Mouse (Mus musculus) liver, adult 2 months (tissue): ENCODE data around the gene Gm10354. TPM values are rescaled to one million over a fixed set of nuclear protein-coding genes. Genes with fewer than 3 reads are reported as not detected.
"Not testable (repeated sequence)": the region's sequence is repeated elsewhere in the genome, so short reads cannot be mapped to it uniquely, and the experiment has no call there.

Experiments used
- DNase-seq: peaks from one replicate; pipeline ENCODE4 v3.0.0-alpha.2; 2011; ENCODE audit warnings: low read depth, low spot score; ENCODE audit errors: extremely low read depth
- H3K27ac ChIP-seq: fragments of 200-500 bp; replicated peaks from 2 replicates; pipeline ENCODE4 v1.5.1; 2012; ENCODE audit warnings: low read depth, mild to moderate bottlenecking, control low read depth, inconsistent platforms, low read length; ENCODE audit not compliant: insufficient read depth
- H3K27me3 ChIP-seq: fragments of 200-500 bp; 2 replicates; pipeline ENCODE4 v1.6.1; 2012; ENCODE audit warnings: mild to moderate bottlenecking, moderate library complexity, low read length, inconsistent platforms; ENCODE audit not compliant: control insufficient read depth, insufficient read depth
- H3K36me3 ChIP-seq: fragments of 200-500 bp; 2 replicates; pipeline ENCODE4 v1.6.1; 2012; ENCODE audit warnings: low read length, inconsistent platforms; ENCODE audit not compliant: control insufficient read depth, insufficient read depth
- H3K4me1 ChIP-seq: fragments of 200-500 bp; 2 replicates; pipeline ENCODE4 v1.6.1; 2011; ENCODE audit warnings: low read length; ENCODE audit not compliant: control insufficient read depth, insufficient read depth
- H3K4me3 ChIP-seq: fragments of 200-500 bp; 2 replicates; pipeline ENCODE4 v1.5.1; 2011; ENCODE audit warnings: low read depth, mild to moderate bottlenecking, control low read depth, low read length, moderate library complexity; ENCODE audit not compliant: insufficient read depth
- H3K79me2 ChIP-seq: fragments of 200-500 bp; 2 replicates; pipeline ENCODE4 v1.6.1; 2012; ENCODE audit warnings: inconsistent platforms, mild to moderate bottlenecking, low read length, moderate library complexity; ENCODE audit not compliant: control insufficient read depth, insufficient read depth
- H3K9ac ChIP-seq: fragments of 200-500 bp; 2 replicates; pipeline ENCODE4 v1.6.1; 2012; ENCODE audit warnings: low read depth, mild to moderate bottlenecking, control low read depth, inconsistent platforms, low read length
- WGBS: fragments of 180-500 bp; shearing (Covaris S2); methylation state at CpG from one replicate; pipeline ENCODE4 v1.1.7; 2018; 5-methylcytosine and 5-hydroxymethylcytosine counted together
- polyA plus RNA-seq: library from polyadenylated mRNA; depleted of rRNA; stranded (reverse); fragments of >200 nt; gene quantifications from 2 replicates; pipeline ENCODE4 v1.2.3, GENCODE M21; 2012; rRNA removed
- total RNA-seq: library from RNA; depleted of rRNA; stranded (reverse); fragments of >200 nt; gene quantifications from 2 replicates; pipeline ENCODE4 v1.2.3, GENCODE M21; 2014; rRNA removed

The Gm10354 gene
- total RNA-seq: not detected in 2 replicates
- not detected in 2 replicates for polyA plus RNA-seq

GRCm38 (mm10) chr5:14978835-14979234 is at the start of gene Gm10354:
Gene Gm10354 (minus strand): TSS chr5:14978935.
- H3K9ac ChIP-seq, H3K4me3 ChIP-seq, H3K4me1 ChIP-seq, DNase-seq, H3K27ac ChIP-seq, H3K27me3 ChIP-seq, H3K36me3 ChIP-seq, H3K79me2 ChIP-seq: not testable (repeated sequence)
- 45% methylated on average over 1 of the region's 1 CpGs for WGBS

GRCm38 (mm10) chr5:15024316-15024715 is 45.6 kb upstream of the Gm10354 start:
- H3K4me1 ChIP-seq, H3K27me3 ChIP-seq, H3K9ac ChIP-seq, DNase-seq, H3K4me3 ChIP-seq, H3K36me3 ChIP-seq, H3K79me2 ChIP-seq, H3K27ac ChIP-seq: not testable (repeated sequence)
- 89% methylated on average over 1 of the region's 1 CpGs for WGBS

- H3K4me1 ChIP-seq, H3K79me2 ChIP-seq, H3K4me3 ChIP-seq, H3K27ac ChIP-seq, H3K27me3 ChIP-seq, H3K36me3 ChIP-seq, DNase-seq, H3K9ac ChIP-seq: not testable (repeated sequence)
- 67% methylated on average over 2 of the region's 2 CpGs for whole genome bisulfite sequencing
Observed at GRCm38 (mm10) chr5:15020067-15020466, 41.3 kb upstream of the Gm10354 start.

- H3K27ac ChIP-seq, H3K36me3 ChIP-seq, H3K79me2 ChIP-seq, H3K4me3 ChIP-seq, DNase-seq, H3K4me1 ChIP-seq, H3K9ac ChIP-seq, H3K27me3 ChIP-seq: not testable (repeated sequence)
- 84% methylated on average over 11 of the region's 11 CpGs for WGBS
Observed at GRCm38 (mm10) chr5:15010639-15011582, 32.2 kb upstream of the Gm10354 start.

GRCm38 (mm10) chr5:15006907-15007306 is 28.2 kb upstream of the Gm10354 start:
- not testable (repeated sequence) for H3K27ac ChIP-seq, H3K9ac ChIP-seq, H3K79me2 ChIP-seq, DNase-seq, H3K27me3 ChIP-seq, H3K36me3 ChIP-seq, H3K4me3 ChIP-seq, H3K4me1 ChIP-seq
- WGBS: 58% methylated on average over 3 of the region's 3 CpGs

GRCm38 (mm10) chr5:15006288-15006687 is 27.6 kb upstream of the Gm10354 start:
- not testable (repeated sequence) for H3K27ac ChIP-seq, H3K36me3 ChIP-seq, H3K27me3 ChIP-seq, H3K79me2 ChIP-seq, H3K4me1 ChIP-seq, DNase-seq, H3K9ac ChIP-seq, H3K4me3 ChIP-seq
- WGBS: 62% methylated on average over 3 of the region's 3 CpGs

GRCm38 (mm10) chr5:15005584-15005983 is 26.8 kb upstream of the Gm10354 start:
- not testable (repeated sequence) for H3K9ac ChIP-seq, H3K79me2 ChIP-seq, H3K4me3 ChIP-seq, DNase-seq, H3K4me1 ChIP-seq, H3K36me3 ChIP-seq, H3K27ac ChIP-seq, H3K27me3 ChIP-seq
- WGBS: 60% methylated on average over 3 of the region's 4 CpGs

GRCm38 (mm10) chr5:15004569-15005562 is 26.1 kb upstream of the Gm10354 start:
- not testable (repeated sequence) for DNase-seq, H3K9ac ChIP-seq, H3K4me3 ChIP-seq, H3K36me3 ChIP-seq, H3K79me2 ChIP-seq, H3K27me3 ChIP-seq, H3K27ac ChIP-seq, H3K4me1 ChIP-seq
- WGBS: 74% methylated on average over 5 of the region's 5 CpGs
